Mouse (Mus musculus): ENCODE measurements around the gene Ibtk.
"Not testable (repeated sequence)": the region's sequence is repeated elsewhere in the genome, so short reads cannot be mapped to it uniquely, and the experiment has no call there.

Ibtk gene

GRCm38 (mm10) chr9:85749142-85749921 lies at the start of gene Ibtk:
Gene Ibtk, minus strand, starts transcription at chr9:85749334.
- peak; percentile 97 for DNase-seq

- DNase-seq = not testable (repeated sequence)
These were observed 42.4 kb upstream of the Ibtk start for GRCm38 (mm10) chr9:85791521-85791920.

- DNase-seq = no peak
These were observed 31.1 kb upstream of the Ibtk start for GRCm38 (mm10) chr9:85780249-85780648.

- DNase-seq = peak; percentile 8
These were observed 30.3 kb upstream of the Ibtk start for GRCm38 (mm10) chr9:85779458-85779857.

GRCm38 (mm10) chr9:85777544-85777943 lies 28.4 kb upstream of the Ibtk start:
- DNase-seq = peak; percentile 12

GRCm38 (mm10) chr9:85772280-85772679 lies 23.1 kb upstream of the Ibtk start:
- no peak for DNase-seq

GRCm38 (mm10) chr9:85771454-85771853 lies 22.3 kb upstream of the Ibtk start:
- DNase-seq = no peak

- no peak for DNase-seq
These were observed 21.2 kb upstream of the Ibtk start for GRCm38 (mm10) chr9:85770369-85770768.

- DNase-seq = no peak
These were observed 20.1 kb upstream of the Ibtk start for GRCm38 (mm10) chr9:85769057-85769789.

- no peak for DNase-seq
These were observed 18.1 kb upstream of the Ibtk start for GRCm38 (mm10) chr9:85767255-85767654.

- no peak for DNase-seq
These were observed 13.3 kb upstream of the Ibtk start for GRCm38 (mm10) chr9:85762476-85762875.

- no peak for DNase-seq
These were observed 1.7 kb upstream of the Ibtk start for GRCm38 (mm10) chr9:85750797-85751196.

- peak; percentile 38 for DNase-seq
These were observed 882 bp upstream of the Ibtk start for GRCm38 (mm10) chr9:85749922-85750509.

- DNase-seq = peak; percentile 91
These were observed 661 bp downstream of the Ibtk start for GRCm38 (mm10) chr9:85748204-85749141.

- no peak for DNase-seq
These were observed 3.6 kb downstream of the Ibtk start for GRCm38 (mm10) chr9:85745566-85745965.

- DNase-seq = no peak
These were observed 5.8 kb downstream of the Ibtk start for GRCm38 (mm10) chr9:85743358-85743757.

- DNase-seq = no peak
These were observed 7.0 kb downstream of the Ibtk start for GRCm38 (mm10) chr9:85742107-85742506.

GRCm38 (mm10) chr9:85739279-85739678 lies 9.9 kb downstream of the Ibtk start:
- DNase-seq = no peak

- no peak for DNase-seq
These were observed 14.3 kb downstream of the Ibtk start for GRCm38 (mm10) chr9:85734821-85735220.

- no peak for DNase-seq
These were observed 25.1 kb downstream of the Ibtk start for GRCm38 (mm10) chr9:85724078-85724477.

GRCm38 (mm10) chr9:85717336-85717735 lies 31.8 kb downstream of the Ibtk start:
- peak; percentile 10 for DNase-seq

GRCm38 (mm10) chr9:85707302-85707701 lies 41.8 kb downstream of the Ibtk start:
- DNase-seq = no peak

GRCm38 (mm10) chr9:85701981-85702380 lies 47.2 kb downstream of the Ibtk start:
- no peak for DNase-seq

Measured in lung, postnatal 10 days (tissue).